Mouse (Mus musculus): ENCODE results near the gene Plekhg3.

Gene Plekhg3

GRCm38 (mm10) chr12:76530580-76531139 is at the start of gene Plekhg3:
Gene Plekhg3 (plus strand): TSS chr12:76530891.
- no peak for DNase-seq

GRCm38 (mm10) chr12:76482446-76482845 is 48.2 kb upstream of the Plekhg3 start:
- DNase-seq: no peak

- DNase-seq: no peak
These were observed 47.7 kb upstream of the Plekhg3 start for GRCm38 (mm10) chr12:76482948-76483347.

GRCm38 (mm10) chr12:76484881-76485280 is 45.8 kb upstream of the Plekhg3 start:
- DNase-seq: no peak

- DNase-seq: no peak
These were observed 45.3 kb upstream of the Plekhg3 start for GRCm38 (mm10) chr12:76485381-76485780.

- DNase-seq: no peak
These were observed 43.7 kb upstream of the Plekhg3 start for GRCm38 (mm10) chr12:76486943-76487342.

- DNase-seq: no peak
These were observed 39.9 kb upstream of the Plekhg3 start for GRCm38 (mm10) chr12:76490798-76491197.

- peak; percentile 23 to 49 for DNase-seq
These were observed 37.2 kb upstream of the Plekhg3 start for GRCm38 (mm10) chr12:76493462-76493861.

GRCm38 (mm10) chr12:76495381-76495780 is 35.3 kb upstream of the Plekhg3 start:
- no peak for DNase-seq

GRCm38 (mm10) chr12:76496324-76496723 is 34.4 kb upstream of the Plekhg3 start:
- DNase-seq: peak; percentile 61 to 81

GRCm38 (mm10) chr12:76499276-76499675 is 31.4 kb upstream of the Plekhg3 start:
- DNase-seq: no peak

GRCm38 (mm10) chr12:76500055-76500454 is 30.6 kb upstream of the Plekhg3 start:
- no peak for DNase-seq

GRCm38 (mm10) chr12:76500896-76501295 is 29.8 kb upstream of the Plekhg3 start:
- no peak for DNase-seq

GRCm38 (mm10) chr12:76502981-76503380 is 27.7 kb upstream of the Plekhg3 start:
- peak; percentile 59 for DNase-seq

- DNase-seq: no peak
These were observed 24.2 kb upstream of the Plekhg3 start for GRCm38 (mm10) chr12:76506522-76506921.

- no peak for DNase-seq
These were observed 22.9 kb upstream of the Plekhg3 start for GRCm38 (mm10) chr12:76507791-76508190.

- peak; percentile 52 to 62 for DNase-seq
These were observed 21.7 kb upstream of the Plekhg3 start for GRCm38 (mm10) chr12:76508909-76509440.

- DNase-seq: peak; percentile 81 to 87
These were observed 18.0 kb upstream of the Plekhg3 start for GRCm38 (mm10) chr12:76512731-76513130.

GRCm38 (mm10) chr12:76514842-76515241 is 15.8 kb upstream of the Plekhg3 start:
- DNase-seq: peak; percentile 46 to 49

- DNase-seq: peak; percentile 71 to 79
These were observed 12.7 kb upstream of the Plekhg3 start for GRCm38 (mm10) chr12:76518000-76518399.

GRCm38 (mm10) chr12:76518909-76519842 is 11.5 kb upstream of the Plekhg3 start:
- peak; percentile 47 to 66 for DNase-seq

GRCm38 (mm10) chr12:76523654-76524053 is 7.0 kb upstream of the Plekhg3 start:
- DNase-seq: no peak

GRCm38 (mm10) chr12:76524915-76525314 is 5.8 kb upstream of the Plekhg3 start:
- no peak for DNase-seq
